18 mouse cellular contexts compared by ENCODE assay signal in genomic region chr15:84297454-84297853, GRCm38 (mm10).
"Had no signal": no experiment of that assay in that cellular context is flagged by ENCODE, and none has a peak within 500 bp of the region (broad histone marks: within the 10 kb centered on the region; RNA-seq: fewer than 3 reads in every experiment).

No protein-coding gene starts in this region.

- DNase-seq: liver, embryonic 13.5 days; liver, postnatal 0 days; lung, adult 2 months; lung, postnatal 14 days; lung, postnatal 36 days; right cerebral cortex, postnatal 14 days; spleen, adult 18-20 months; thymus, adult 2 months; thymus, postnatal 25 days; thymus, postnatal 4 days had no signal

- H3K27me3 ChIP-seq: liver, embryonic 13.5 days; liver, embryonic 15.5 days; lung, embryonic 15.5 days; megakaryocyte, embryonic 14.5 days had no signal

- H3K9me3 ChIP-seq: liver, embryonic 13.5 days; liver, embryonic 15.5 days; lung, embryonic 15.5 days; megakaryocyte, embryonic 14.5 days; midbrain, embryonic 13.5 days; neural tube, embryonic 13.5 days had no signal

- H3K4me2 ChIP-seq: liver, embryonic 11.5 days; liver, embryonic 13.5 days; liver, embryonic 15.5 days; lung, embryonic 15.5 days; midbrain, embryonic 13.5 days; neural tube, embryonic 13.5 days had no signal

- H3K36me3 ChIP-seq: liver, embryonic 15.5 days; lung, embryonic 15.5 days; midbrain, embryonic 13.5 days; neural tube, embryonic 13.5 days had no signal

- ATAC-seq: liver, postnatal 0 days; lung, postnatal 0 days; midbrain, embryonic 13.5 days had no signal

- H3K27ac ChIP-seq: liver, embryonic 13.5 days; liver, embryonic 15.5 days; lung, embryonic 15.5 days; macrophage; midbrain, embryonic 13.5 days; neural tube, embryonic 13.5 days had no signal

- H3K9ac ChIP-seq: liver, embryonic 13.5 days; liver, embryonic 15.5 days; liver, postnatal 0 days; lung, embryonic 15.5 days; midbrain, embryonic 13.5 days had no signal

- H3K4me3 ChIP-seq: liver, embryonic 13.5 days; liver, embryonic 15.5 days; lung, embryonic 15.5 days; megakaryocyte, embryonic 14.5 days; midbrain, embryonic 13.5 days; neural tube, embryonic 13.5 days had no signal
